In the genomic region with DNA sequence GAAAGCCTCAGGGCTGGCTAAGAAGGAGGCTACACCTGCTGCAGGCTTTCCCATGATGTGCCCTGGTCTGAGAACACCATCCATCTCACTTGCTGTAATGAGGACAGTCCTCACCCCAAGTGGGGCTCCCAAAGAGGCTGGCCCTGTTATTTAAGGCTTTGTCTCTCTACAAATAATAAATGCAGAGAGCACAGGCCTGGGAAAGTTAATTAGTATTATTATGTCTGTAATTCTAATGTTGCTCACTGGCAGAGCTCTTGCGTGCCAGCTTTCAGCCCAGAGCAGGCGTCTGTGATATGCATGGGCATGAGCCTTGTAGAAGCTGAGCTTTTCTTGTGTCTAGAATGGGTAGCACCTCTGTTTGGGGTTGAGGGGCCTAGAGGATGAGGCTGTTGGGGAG, we compare ENCODE assay signal across 19 mouse cellular contexts.
DNase-seq lines count a peak whose midpoint lies in the region; ATAC-seq and TF ChIP-seq lines count a peak whose summit lies in the region.
"Had no signal": no experiment of that assay in that cellular context is flagged by ENCODE, and none has a peak within 500 bp of the region (broad histone marks: within the 10 kb centered on the region; RNA-seq: fewer than 3 reads in every experiment).

No protein-coding gene starts in this region.

- H3K4me3 ChIP-seq in layer of hippocampus, adult 2 months = no peak overlapping the region
- H3K4me3 ChIP-seq in forebrain, embryonic 12.5 days (replicated peaks) = no peak overlapping the region
- no peak overlapping the region for H3K4me3 ChIP-seq in forebrain, embryonic 16.5 days (replicated peaks; ENCODE audit: low read length)
- H3K4me3 ChIP-seq: embryonic facial prominence, embryonic 10.5 days; heart, embryonic 10.5 days; hindbrain, embryonic 12.5 days; intestine, embryonic 15.5 days had no signal

- no peak overlapping the region for H3K9ac ChIP-seq in forebrain, embryonic 12.5 days
- no peak overlapping the region for H3K9ac ChIP-seq in forebrain, embryonic 16.5 days (replicated peaks; ENCODE audit: low read depth, low read length)
- H3K9ac ChIP-seq: hindbrain, embryonic 12.5 days; intestine, embryonic 15.5 days had no signal

- TF ChIP-seq CTCF in layer of hippocampus, adult 2 months (conservative IDR thresholded peaks at IDR 0.05) = no peak

- no peaks in the 10 kb centered on the region for H3K9me3 ChIP-seq in forebrain, embryonic 12.5 days
- H3K9me3 ChIP-seq in forebrain, embryonic 16.5 days (ENCODE audit: control insufficient read depth, low read length) = no peaks in the 10 kb centered on the region
- H3K9me3 ChIP-seq: embryonic facial prominence, embryonic 10.5 days; heart, embryonic 10.5 days; hindbrain, embryonic 12.5 days; intestine, embryonic 15.5 days had no signal

- no peak overlapping the region for H3K4me2 ChIP-seq in forebrain, embryonic 12.5 days
- no peak overlapping the region for H3K4me2 ChIP-seq in forebrain, embryonic 16.5 days (ENCODE audit: low read length)
- H3K4me2 ChIP-seq: hindbrain, embryonic 12.5 days; intestine, embryonic 15.5 days had no signal

- WGBS in forebrain, embryonic 12.5 days = 71% methylated on average over 2 of the region's 2 CpGs
- WGBS in forebrain, embryonic 16.5 days = 30% methylated on average over 2 of the region's 2 CpGs

- peaks cover 32% of the 10 kb centered on the region for H3K4me1 ChIP-seq in forebrain, embryonic 12.5 days
- H3K4me1 ChIP-seq in forebrain, embryonic 16.5 days (replicated peaks; ENCODE audit: control insufficient read depth, insufficient read depth, low read length) = peaks cover 45% of the 10 kb centered on the region

- H3K27ac ChIP-seq in layer of hippocampus, adult 2 months = peak overlapping the region; percentile 11; the same call in 1 of the 2 replicates
- 0 out of 2 replicates have a peak overlapping the region, but pooled peaks have one; percentile 36 for H3K27ac ChIP-seq in forebrain, embryonic 12.5 days
- H3K27ac ChIP-seq in forebrain, embryonic 16.5 days (ENCODE audit: low read length) = peak overlapping the region; percentile 32
- H3K27ac ChIP-seq: embryonic facial prominence, embryonic 10.5 days; heart, embryonic 10.5 days; hindbrain, embryonic 12.5 days; intestine, embryonic 15.5 days had no signal

- no peaks in the 10 kb centered on the region for H3K27me3 ChIP-seq in forebrain, embryonic 12.5 days
- no peaks in the 10 kb centered on the region for H3K27me3 ChIP-seq in forebrain, embryonic 16.5 days (replicated peaks; ENCODE audit: control insufficient read depth, insufficient read depth, low read length)
- H3K27me3 ChIP-seq: hindbrain, embryonic 12.5 days; intestine, embryonic 15.5 days; Patski had no signal

- intact Hi-C loops in left cerebral cortex, postnatal 25 days (cut with DNase I) = no loop called here

- ATAC-seq in forebrain, embryonic 12.5 days (ENCODE audit: low FRiP score) = no peak
- ATAC-seq in forebrain, embryonic 16.5 days = peak; percentile 60
- ATAC-seq in erythroid progenitor cell, adult 5-6 weeks (replicated peaks; ENCODE audit: low FRiP score, poor library complexity, severe bottlenecking) = no peak
- ATAC-seq: activated CD4-positive, CD25-positive, alpha-beta regulatory T cell, adult 4 months; intestine, embryonic 15.5 days; Patski had no signal

- no peak for DNase-seq in layer of hippocampus, adult 2 months (ENCODE audit: low spot score in 2 of 2)
- DNase-seq in layer of hippocampus, adult 9-10 months (ENCODE audit: low spot score) = no peak
- DNase-seq in left cerebral cortex, postnatal 25 days (ENCODE audit: low spot score in 2 of 2) = no peak
- DNase-seq: adrenal gland, postnatal 14 days; cerebellum, adult 2 months; cerebellum, postnatal 10 days; gastrocnemius, postnatal 10 days; heart, adult 18-20 months; heart, postnatal 10 days; heart, postnatal 4 days had no signal

- no peaks in the 10 kb centered on the region for H3K36me3 ChIP-seq in forebrain, embryonic 12.5 days (replicated peaks)
- no peaks in the 10 kb centered on the region for H3K36me3 ChIP-seq in forebrain, embryonic 16.5 days (ENCODE audit: control insufficient read depth, insufficient read depth)
- H3K36me3 ChIP-seq: embryonic facial prominence, embryonic 10.5 days; heart, embryonic 10.5 days; hindbrain, embryonic 12.5 days; intestine, embryonic 15.5 days had no signal
